Mouse (Mus musculus) c-Kit-negative CD71-positive TER-119-positive erythroid progenitor cells, embryonic 14.5 days (primary cell): ENCODE measurements around the gene Foxd4.
A peak's percentile ranks its signal among the peaks of the same experiment; 100 is the strongest.
"Not testable (repeated sequence)": the region's sequence is repeated elsewhere in the genome, so short reads cannot be mapped to it uniquely, and the experiment has no call there.

Source experiments
- DNase-seq: peaks from one replicate; pipeline ENCODE4 v3.0.0-alpha.2; 2013; ENCODE audit warnings: low read depth, low spot score

Gene Foxd4

GRCm38 (mm10) chr19:24875129-24875870 is 25.7 kb downstream of the Foxd4 start, which contains the start of gene Gm10053:
TSS of gene Gm10053 (plus strand) at chr19:24875686.
- DNase-seq, result not testable (repeated sequence)

- no peak for DNase-seq
These were observed 27.1 kb downstream of the Foxd4 start for GRCm38 (mm10) chr19:24873873-24874272.

- DNase-seq, result peak; percentile 21
These were observed 29.9 kb downstream of the Foxd4 start for GRCm38 (mm10) chr19:24871037-24871635.

GRCm38 (mm10) chr19:24865436-24865835 is 35.6 kb downstream of the Foxd4 start:
- no peak for DNase-seq

- DNase-seq, result no peak
These were observed 39.2 kb downstream of the Foxd4 start, which contains the start of gene Pgm5 for GRCm38 (mm10) chr19:24861612-24862451. TSS of gene Pgm5 (minus strand) at chr19:24861855.

GRCm38 (mm10) chr19:24861276-24861611 is 39.8 kb downstream of the Foxd4 start:
- DNase-seq, result no peak

GRCm38 (mm10) chr19:24851456-24852315 is 49.3 kb downstream of the Foxd4 start:
- no peak for DNase-seq
